Mouse (Mus musculus) kidney, embryonic 14.5 days (tissue): ENCODE results near the gene Papolb. TPM values are rescaled to one million over a fixed set of nuclear protein-coding genes. Genes with fewer than 3 reads are reported as not detected.

Experiments
- ATAC-seq: fragments of 200-750 bp; cut with Nextera tagmentation; 2 replicates; pipeline ENCODE4 v1.8.0; 2017; ENCODE audit warnings: moderate number of reproducible peaks, mild to moderate bottlenecking, moderate TSS enrichment, moderate library complexity; ENCODE audit not compliant: low FRiP score, low TSS enrichment
- H3K27ac ChIP-seq: fragments of 300-500 bp; sonication (generic); 2 replicates; pipeline ENCODE4 v1.5.1; 2014; ENCODE audit warnings: low read depth, mild to moderate bottlenecking, low read length, moderate library complexity, mixed read lengths
- H3K27me3 ChIP-seq: fragments of 300-500 bp; sonication (generic); 2 replicates; pipeline ENCODE4 v1.6.1; 2014; ENCODE audit warnings: mild to moderate bottlenecking, low read length; ENCODE audit not compliant: control insufficient read depth, insufficient read depth
- H3K36me3 ChIP-seq: fragments of 300-500 bp; sonication (generic); 2 replicates; pipeline ENCODE4 v1.6.1; 2014; ENCODE audit warnings: low read length, mixed read lengths; ENCODE audit not compliant: control insufficient read depth, insufficient read depth
- H3K4me1 ChIP-seq: fragments of 300-500 bp; sonication (generic); 2 replicates; pipeline ENCODE4 v1.6.1; 2014; ENCODE audit warnings: low read length, mixed read lengths; ENCODE audit not compliant: control insufficient read depth, insufficient read depth
- H3K4me2 ChIP-seq: fragments of 300-500 bp; sonication (generic); replicated peaks from 2 replicates; pipeline ENCODE4 v1.6.1; 2014; ENCODE audit warnings: low read depth, mild to moderate bottlenecking, low read length
- H3K4me3 ChIP-seq: fragments of 300-500 bp; sonication (generic); 2 replicates; pipeline ENCODE4 v1.5.1; 2014; ENCODE audit warnings: mild to moderate bottlenecking, low read length
- H3K9ac ChIP-seq: fragments of 300-500 bp; sonication (generic); 2 replicates; pipeline ENCODE4 v1.6.1; 2014; ENCODE audit warnings: low read depth, mild to moderate bottlenecking, low read length, moderate library complexity
- H3K9me3 ChIP-seq: fragments of 300-500 bp; sonication (generic); 2 replicates; pipeline ENCODE4 v1.6.1; 2016; ENCODE audit warnings: low read length; ENCODE audit not compliant: control insufficient read depth
- WGBS: fragments of 180-500 bp; shearing (Covaris S2); extraction: QIAGEN DNeasy Blood & Tissue Kit; methylation state at CpG from one replicate; pipeline ENCODE4 v1.1.7; 2014; 5-methylcytosine and 5-hydroxymethylcytosine counted together
- polyA plus RNA-seq: library from polyadenylated mRNA; unstranded; fragments of >200 nt; fragmentation: Nextera tagmentation; extraction: Ambion mirVana; gene quantifications from 2 replicates; pipeline ENCODE4 v1.2.1, GENCODE M21; 2014

Papolb gene
- polyA plus RNA-seq, result 0.20 TPM in 1 of 2 replicates, not detected in the other

DNA sequence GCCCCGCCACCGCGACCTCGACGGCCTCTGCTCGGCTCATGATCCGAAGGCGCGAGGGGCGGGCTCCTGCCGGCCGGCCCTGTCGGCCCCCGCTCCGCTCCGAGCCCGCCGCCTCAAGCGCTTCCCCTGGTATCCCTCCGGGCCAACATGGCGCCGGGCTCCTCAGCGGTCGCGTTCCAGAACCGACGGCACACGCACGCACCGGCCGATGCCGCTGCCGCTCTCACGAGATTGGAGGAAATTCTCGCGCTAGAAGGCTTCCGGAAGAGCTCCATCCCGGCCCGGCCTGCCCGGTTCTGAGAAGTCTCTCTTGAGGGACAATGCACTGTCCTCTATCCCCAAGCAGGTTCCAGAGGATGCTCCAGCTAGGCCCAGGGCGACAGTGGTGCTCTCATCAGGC is at the start of gene Papolb:
Papolb (minus strand) TSS at position 162 of the 400 bp plus-strand sequence.
- no peak for ATAC-seq
- H3K27ac ChIP-seq, result no peak within 1 kb of the TSS
- WGBS, result 44% methylated on average over 36 of the region's 41 CpGs
- H3K9me3 ChIP-seq, result peaks cover 4% of the 10 kb centered on the region; the same call in 1 of the 2 replicates
- H3K4me3 ChIP-seq, result peak within 1 kb of the TSS; percentile 18
- no peaks in the 10 kb centered on the region for H3K4me1 ChIP-seq
- no peak within 1 kb of the TSS for H3K9ac ChIP-seq
- no peaks in the 10 kb centered on the region for H3K36me3 ChIP-seq
- H3K4me2 ChIP-seq, result peak within 1 kb of the TSS; percentile 37
- peaks cover 13% of the 10 kb centered on the region for H3K27me3 ChIP-seq

- Histone ChIP-seq H3K27me3 (no peaks in the 10 kb centered on the region), H3K36me3 (no peaks in the 10 kb centered on the region), H3K9me3 (peaks cover 3% of the 10 kb centered on the region; the same call in 1 of the 2 replicates), H3K4me1 (no peaks in the 10 kb centered on the region), H3K9ac (no peak overlapping the region), H3K4me3 (no peak overlapping the region), H3K4me2 (no peak overlapping the region), H3K27ac (no peak overlapping the region)
- ATAC-seq, result no peak
- WGBS, result 86% methylated on average over 10 of the region's 10 CpGs
Observed at GRCm38 (mm10) chr5:142578192-142578591, 48.3 kb upstream of the Papolb start.

GRCm38 (mm10) chr5:142576832-142577231 is 47.0 kb upstream of the Papolb start:
- Histone ChIP-seq H3K27me3 (no peaks in the 10 kb centered on the region), H3K4me1 (no peaks in the 10 kb centered on the region), H3K4me2 (no peak overlapping the region), H3K9me3 (peaks cover 3% of the 10 kb centered on the region; the same call in 1 of the 2 replicates), H3K9ac (no peak overlapping the region), H3K4me3 (no peak overlapping the region), H3K27ac (no peak overlapping the region), H3K36me3 (no peaks in the 10 kb centered on the region)
- ATAC-seq, result no peak
- WGBS, result 86% methylated on average over 7 of the region's 7 CpGs

GRCm38 (mm10) chr5:142574323-142575057 is 44.6 kb upstream of the Papolb start:
- H3K9ac ChIP-seq, result no peak overlapping the region
- H3K27me3 ChIP-seq, result no peaks in the 10 kb centered on the region
- WGBS, result 84% methylated on average over 8 of the region's 8 CpGs
- no peak overlapping the region for H3K4me3 ChIP-seq
- no peak for ATAC-seq
- no peak overlapping the region for H3K27ac ChIP-seq
- peaks cover 3% of the 10 kb centered on the region; the same call in 1 of the 2 replicates for H3K9me3 ChIP-seq
- no peaks in the 10 kb centered on the region for H3K36me3 ChIP-seq
- H3K4me2 ChIP-seq, result no peak overlapping the region
- no peaks in the 10 kb centered on the region for H3K4me1 ChIP-seq

DNA sequence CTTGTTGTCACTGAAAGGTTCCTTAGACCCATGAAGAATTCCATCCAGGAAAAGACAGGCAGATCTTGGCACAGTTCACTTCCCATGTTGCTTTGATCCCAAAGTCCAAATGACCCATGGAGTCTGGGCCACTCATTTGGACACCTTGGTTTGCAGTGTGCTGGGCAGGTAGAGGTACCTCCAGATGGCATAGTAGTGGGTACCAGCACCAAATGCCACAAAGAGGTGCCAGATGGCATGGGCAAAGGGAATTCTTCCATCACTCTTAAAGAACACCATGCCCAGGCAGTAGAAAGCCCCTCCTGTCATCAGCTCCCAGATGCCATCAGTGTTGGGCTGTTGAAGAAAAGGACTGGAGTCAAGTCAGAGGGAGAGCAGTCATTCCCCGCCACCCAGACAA is 34.7 kb upstream of the Papolb start:
- Histone ChIP-seq H3K4me3 (no peak overlapping the region), H3K27ac (no peak overlapping the region), H3K36me3 (no peaks in the 10 kb centered on the region), H3K9ac (no peak overlapping the region), H3K4me2 (no peak overlapping the region), H3K27me3 (no peaks in the 10 kb centered on the region), H3K4me1 (no peaks in the 10 kb centered on the region), H3K9me3 (peaks cover 10% of the 10 kb centered on the region; the same call in 1 of the 2 replicates)
- no peak for ATAC-seq
- 86% methylated on average over 1 of the region's 1 CpGs for WGBS

GRCm38 (mm10) chr5:142560261-142560660 is 30.4 kb upstream of the Papolb start:
- Histone ChIP-seq H3K36me3 (no peaks in the 10 kb centered on the region), H3K9ac (no peak overlapping the region), H3K9me3 (no peaks in the 10 kb centered on the region), H3K27ac (no peak overlapping the region), H3K4me2 (no peak overlapping the region), H3K27me3 (no peaks in the 10 kb centered on the region), H3K4me1 (no peaks in the 10 kb centered on the region), H3K4me3 (no peak overlapping the region)
- no peak for ATAC-seq
- WGBS, result 57% methylated on average over 7 of the region's 7 CpGs

GRCm38 (mm10) chr5:142557397-142558067 is 27.7 kb upstream of the Papolb start:
- Histone ChIP-seq H3K4me3 (no peak overlapping the region), H3K4me2 (no peak overlapping the region), H3K36me3 (no peaks in the 10 kb centered on the region), H3K27ac (no peak overlapping the region), H3K9me3 (no peaks in the 10 kb centered on the region), H3K9ac (no peak overlapping the region), H3K4me1 (no peaks in the 10 kb centered on the region), H3K27me3 (no peaks in the 10 kb centered on the region)
- WGBS, result 29% methylated on average over 13 of the region's 21 CpGs
- peak; percentile 78; the same call in 1 of the 2 replicates for ATAC-seq

GRCm38 (mm10) chr5:142556721-142557120 is 26.8 kb upstream of the Papolb start:
- no peak overlapping the region for H3K9ac ChIP-seq
- no peaks in the 10 kb centered on the region for H3K9me3 ChIP-seq
- H3K36me3 ChIP-seq, result no peaks in the 10 kb centered on the region
- H3K27me3 ChIP-seq, result no peaks in the 10 kb centered on the region
- no peak for ATAC-seq
- no peak overlapping the region for H3K4me2 ChIP-seq
- no peak overlapping the region for H3K4me3 ChIP-seq
- no peak overlapping the region for H3K27ac ChIP-seq
- H3K4me1 ChIP-seq, result no peaks in the 10 kb centered on the region
- 91% methylated on average over 4 of the region's 4 CpGs for WGBS

GRCm38 (mm10) chr5:142555866-142556265 is 26.0 kb upstream of the Papolb start:
- Histone ChIP-seq H3K9me3 (no peaks in the 10 kb centered on the region), H3K36me3 (no peaks in the 10 kb centered on the region), H3K27ac (no peak overlapping the region), H3K4me3 (no peak overlapping the region), H3K27me3 (no peaks in the 10 kb centered on the region), H3K4me1 (no peaks in the 10 kb centered on the region), H3K9ac (no peak overlapping the region), H3K4me2 (no peak overlapping the region)
- ATAC-seq, result no peak
- 82% methylated on average over 5 of the region's 5 CpGs for WGBS
